Mouse (Mus musculus) heart, embryonic 14.5 days (tissue): ENCODE measurements at regions not wholly inside any gene's neighbourhood (a gene's known extent, or its start where the extent isn't known, plus 50 kb on each side); places are given as distances from the start of the nearest gene placed in this dataset.

Experiments used
- ATAC-seq: fragments of 200-750 bp; cut with Nextera tagmentation; 2 replicates; pipeline ENCODE4 v1.8.0; 2017; ENCODE audit warnings: low read depth, moderate TSS enrichment; ENCODE audit not compliant: insufficient number of reproducible peaks, insufficient read depth, low FRiP score
- H3K27ac ChIP-seq, 2 experiments: fragments of 200-500 bp in 1 of 2; fragments of 300-500 bp in 1 of 2; sonication (generic) in 1 of 2; replicated peaks in 1 of 2; 2 replicates each; pipeline ENCODE4 v1.5.1; 2012 to 2014; ENCODE audit warnings: low read depth in 2 of 2, low read length in 2 of 2, control low read depth in 1 of 2, mild to moderate bottlenecking in 1 of 2, mixed read lengths in 1 of 2; ENCODE audit not compliant: control insufficient read depth in 1 of 2, insufficient read depth in 1 of 2
- H3K27me3 ChIP-seq: fragments of 300-500 bp; sonication (generic); 2 replicates; pipeline ENCODE4 v1.6.1; 2014; ENCODE audit warnings: mild to moderate bottlenecking, low read length, control low read depth; ENCODE audit not compliant: control insufficient read depth, insufficient read depth
- H3K36me3 ChIP-seq: fragments of 300-500 bp; sonication (generic); 2 replicates; pipeline ENCODE4 v1.6.1; 2014; ENCODE audit warnings: mild to moderate bottlenecking, control low read depth, low read length, mixed read lengths; ENCODE audit not compliant: control insufficient read depth, insufficient read depth
- H3K4me1 ChIP-seq, 2 experiments: fragments of 200-500 bp in 1 of 2; fragments of 300-500 bp in 1 of 2; sonication (generic) in 1 of 2; 2 replicates each; pipeline ENCODE4 v1.6.1; 2012 to 2014; ENCODE audit warnings: low read length in 2 of 2, control low read depth in 1 of 2, mixed read lengths in 1 of 2; ENCODE audit not compliant: control insufficient read depth in 2 of 2, insufficient read depth in 2 of 2
- H3K4me2 ChIP-seq: fragments of 300-500 bp; sonication (generic); 2 replicates; pipeline ENCODE4 v1.6.1; 2014; ENCODE audit warnings: mild to moderate bottlenecking, low read length
- H3K4me3 ChIP-seq, 2 experiments: fragments of 200-500 bp in 1 of 2; fragments of 300-500 bp in 1 of 2; sonication (generic) in 1 of 2; 2 replicates each; pipeline ENCODE4 v1.5.1; 2012 to 2014; ENCODE audit warnings: low read length in 2 of 2, mild to moderate bottlenecking in 2 of 2, control low read depth in 1 of 2, low read depth in 1 of 2, moderate library complexity in 1 of 2; ENCODE audit not compliant: control insufficient read depth in 1 of 2, insufficient read depth in 1 of 2
- H3K9ac ChIP-seq: fragments of 300-500 bp; sonication (generic); 2 replicates; pipeline ENCODE4 v1.6.1; 2014; ENCODE audit warnings: mild to moderate bottlenecking, low read length
- H3K9me3 ChIP-seq: fragments of 300-500 bp; sonication (generic); 2 replicates; pipeline ENCODE4 v1.6.1; 2016; ENCODE audit warnings: low read length, control low read depth; ENCODE audit not compliant: control insufficient read depth
- WGBS: fragments of 180-500 bp; shearing (Covaris S2); extraction: QIAGEN DNeasy Blood & Tissue Kit; methylation state at CpG from one replicate; pipeline ENCODE4 v1.1.7; 2014; 5-methylcytosine and 5-hydroxymethylcytosine counted together

DNA sequence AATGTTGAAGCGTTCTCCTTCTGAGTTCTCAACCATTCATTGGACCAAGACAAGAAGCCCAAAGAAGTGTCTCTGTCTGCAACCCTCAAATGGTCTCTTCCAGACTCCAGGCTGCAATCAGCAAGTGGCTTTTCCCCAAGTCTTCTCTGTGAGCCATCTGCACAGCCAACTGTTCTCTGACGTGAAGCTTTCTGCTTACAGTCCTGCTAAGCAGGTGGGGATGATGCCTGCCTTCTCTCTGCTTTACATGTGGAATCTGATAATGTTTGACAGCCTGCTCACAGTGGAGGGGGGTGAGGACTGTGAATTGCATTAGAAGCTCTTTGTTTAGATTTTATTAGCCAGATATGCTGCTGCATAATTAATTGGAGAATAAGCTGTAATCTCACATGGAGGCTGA is 636.7 kb downstream of the Tmem114 start:
- WGBS: 67% methylated on average over 2 of the region's 2 CpGs
- H3K9me3 ChIP-seq: no peaks in the 10 kb centered on the region
- H3K4me3 ChIP-seq: no peak overlapping the region
- H3K36me3 ChIP-seq: no peaks in the 10 kb centered on the region
- H3K4me1 ChIP-seq: no peaks in the 10 kb centered on the region
- no peak for ATAC-seq
- no peak overlapping the region for H3K4me2 ChIP-seq
- no peak overlapping the region for H3K27ac ChIP-seq
- H3K27me3 ChIP-seq: no peaks in the 10 kb centered on the region
- H3K9ac ChIP-seq: no peak overlapping the region

DNA sequence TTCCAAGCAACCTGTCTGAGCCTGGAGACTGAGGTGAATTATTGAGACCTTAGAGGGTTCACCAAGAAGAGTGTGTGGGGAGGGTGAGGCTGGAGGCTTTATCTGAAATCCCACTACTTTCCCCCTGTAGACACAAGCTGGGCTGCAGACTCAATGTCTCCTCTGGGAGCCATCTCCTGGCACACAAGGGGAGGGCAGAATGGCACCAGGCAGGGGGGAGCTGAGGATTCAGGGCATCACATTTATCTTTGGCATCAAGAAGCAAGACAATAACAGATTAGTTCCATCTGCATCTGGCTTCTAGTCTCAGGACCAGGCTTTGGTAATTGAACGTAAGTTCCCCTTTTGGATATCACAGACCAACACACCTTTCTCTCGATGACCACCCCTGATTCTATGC is 643.4 kb downstream of the Tmem114 start:
- no peak overlapping the region for H3K4me3 ChIP-seq
- ATAC-seq: no peak
- H3K4me2 ChIP-seq: no peak overlapping the region
- no peaks in the 10 kb centered on the region for H3K36me3 ChIP-seq
- H3K4me1 ChIP-seq: no peaks in the 10 kb centered on the region
- 80% methylated on average over 2 of the region's 2 CpGs for WGBS
- no peak overlapping the region for H3K9ac ChIP-seq
- H3K9me3 ChIP-seq: no peaks in the 10 kb centered on the region
- no peaks in the 10 kb centered on the region for H3K27me3 ChIP-seq
- no peak overlapping the region for H3K27ac ChIP-seq

DNA sequence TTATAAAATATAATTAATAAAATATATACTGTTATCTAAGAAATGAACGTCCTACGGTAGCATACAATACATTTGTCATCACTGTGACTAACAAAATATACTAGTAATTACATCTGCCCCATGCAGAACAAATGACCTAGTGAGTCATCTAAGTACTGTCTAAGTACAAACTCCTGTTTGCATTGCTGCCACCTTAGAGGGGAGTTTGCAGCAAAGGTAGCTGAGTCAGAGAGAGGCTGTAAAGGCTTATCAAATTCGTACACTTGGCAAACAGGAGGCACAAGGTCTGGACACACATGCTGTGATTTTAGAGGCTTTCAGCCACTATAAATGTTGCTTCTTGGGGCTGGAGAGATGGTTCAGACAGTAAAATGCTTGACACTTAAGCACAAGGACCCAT is 649.3 kb downstream of the Tmem114 start:
- Histone ChIP-seq H3K9me3 (no peaks in the 10 kb centered on the region), H3K4me1 (no peaks in the 10 kb centered on the region), H3K27me3 (no peaks in the 10 kb centered on the region), H3K9ac (no peak overlapping the region), H3K27ac (no peak overlapping the region), H3K36me3 (no peaks in the 10 kb centered on the region), H3K4me2 (no peak overlapping the region), H3K4me3 (no peak overlapping the region)
- WGBS: 81% methylated on average over 3 of the region's 3 CpGs
- ATAC-seq: no peak

DNA sequence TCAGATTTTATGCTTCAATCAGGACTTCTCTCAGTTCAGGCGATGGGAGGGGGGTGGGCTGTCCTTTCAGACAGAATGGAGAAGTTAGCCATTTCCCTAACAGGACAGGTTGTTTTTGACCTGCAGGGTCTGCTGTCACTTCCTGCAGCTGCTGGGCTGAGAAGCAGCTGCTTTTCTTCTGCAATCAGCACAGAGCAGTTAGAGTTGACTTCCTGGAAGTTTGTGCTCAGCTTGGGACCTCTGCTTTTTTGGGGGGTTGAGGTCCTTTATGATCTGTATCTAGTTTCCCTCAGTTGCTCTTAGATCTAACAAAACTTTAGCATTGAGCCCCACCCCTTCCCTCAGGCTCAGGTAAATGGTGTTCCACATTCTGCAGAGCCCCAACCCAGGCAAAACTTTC is 656.5 kb downstream of the Tmem114 start:
- H3K9ac ChIP-seq: no peak overlapping the region
- no peak overlapping the region for H3K4me2 ChIP-seq
- H3K36me3 ChIP-seq: no peaks in the 10 kb centered on the region
- H3K27ac ChIP-seq: no peak overlapping the region
- no peak overlapping the region for H3K4me3 ChIP-seq
- 60% methylated on average over 1 of the region's 1 CpGs for WGBS
- no peaks in the 10 kb centered on the region for H3K9me3 ChIP-seq
- ATAC-seq: no peak
- H3K27me3 ChIP-seq: no peaks in the 10 kb centered on the region
- no peaks in the 10 kb centered on the region for H3K4me1 ChIP-seq

DNA sequence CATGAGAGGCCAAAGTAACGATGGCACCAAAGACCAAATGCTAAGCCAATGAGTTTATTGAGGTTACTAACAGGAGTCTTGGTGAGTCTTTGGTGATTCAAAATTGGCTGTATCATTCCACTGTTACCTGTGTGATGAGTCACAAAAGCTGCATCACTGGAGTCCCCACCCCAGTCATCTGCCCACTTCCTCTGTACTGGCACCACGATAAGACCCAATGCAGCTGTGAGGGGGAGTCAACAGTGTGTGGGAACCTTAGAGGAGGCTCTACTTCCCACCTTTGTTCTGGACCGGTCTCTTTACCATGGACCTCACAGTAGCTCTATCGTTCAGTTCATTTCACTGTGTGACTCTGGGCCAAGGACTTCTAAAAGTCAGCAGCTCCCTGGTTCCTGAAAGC is 657.2 kb downstream of the Tmem114 start:
- Histone ChIP-seq H3K9ac (no peak overlapping the region), H3K4me1 (no peaks in the 10 kb centered on the region), H3K9me3 (no peaks in the 10 kb centered on the region), H3K36me3 (no peaks in the 10 kb centered on the region), H3K4me3 (no peak overlapping the region), H3K4me2 (no peak overlapping the region), H3K27me3 (no peaks in the 10 kb centered on the region), H3K27ac (no peak overlapping the region)
- WGBS: 75% methylated on average over 4 of the region's 4 CpGs
- no peak for ATAC-seq

DNA sequence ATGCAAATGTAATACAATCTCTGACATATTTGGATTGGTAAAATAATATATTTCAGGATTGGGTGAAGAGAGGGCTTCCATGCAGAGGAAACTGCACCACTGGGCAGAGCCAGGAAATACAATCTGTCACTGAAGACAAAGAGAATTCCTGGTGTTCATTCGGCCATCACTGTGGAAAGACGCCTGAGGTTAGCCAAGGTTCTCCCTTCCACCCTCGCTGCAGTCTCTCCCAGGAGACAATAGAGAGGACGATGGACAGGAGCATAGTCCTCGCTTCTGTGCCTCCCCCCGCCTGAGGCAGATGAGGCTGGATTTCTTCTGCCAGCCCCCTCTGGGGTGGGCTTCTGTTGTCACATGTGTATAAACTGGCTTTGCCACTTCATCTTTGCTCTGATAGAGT is 660.6 kb downstream of the Tmem114 start:
- no peaks in the 10 kb centered on the region for H3K4me1 ChIP-seq
- no peak overlapping the region for H3K4me2 ChIP-seq
- H3K27ac ChIP-seq: no peak overlapping the region
- ATAC-seq: no peak
- no peak overlapping the region for H3K9ac ChIP-seq
- no peaks in the 10 kb centered on the region for H3K27me3 ChIP-seq
- WGBS: 61% methylated on average over 6 of the region's 6 CpGs
- no peak overlapping the region for H3K4me3 ChIP-seq
- H3K9me3 ChIP-seq: no peaks in the 10 kb centered on the region
- no peaks in the 10 kb centered on the region for H3K36me3 ChIP-seq

DNA sequence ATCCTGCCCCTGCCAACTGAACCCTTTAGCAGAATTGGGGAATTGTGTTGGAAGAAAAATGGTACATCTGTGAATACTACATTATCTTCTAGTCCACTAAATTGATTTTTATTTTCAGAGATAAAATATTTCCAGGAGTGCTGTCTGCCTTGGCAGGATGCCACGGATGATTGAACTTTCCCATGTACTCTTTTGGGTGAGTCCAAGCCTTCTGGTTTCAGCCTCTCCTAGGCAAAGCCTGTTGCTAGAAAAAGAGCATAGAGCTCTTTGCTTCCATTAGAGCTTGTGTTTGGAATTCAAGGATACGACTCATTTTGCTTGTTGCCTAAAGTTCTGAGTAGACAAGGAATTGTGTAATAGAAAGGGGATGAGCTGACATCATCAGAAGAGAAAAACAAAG is 696.8 kb downstream of the Tmem114 start:
- H3K9ac ChIP-seq: no peak overlapping the region
- H3K4me3 ChIP-seq: no peak overlapping the region
- H3K4me2 ChIP-seq: no peak overlapping the region
- no peaks in the 10 kb centered on the region for H3K27me3 ChIP-seq
- no peak for ATAC-seq
- 0 out of 2 replicates have a peak, but pooled peaks cover 2% of the 10 kb centered on the region for H3K9me3 ChIP-seq
- H3K4me1 ChIP-seq: no peaks in the 10 kb centered on the region
- H3K27ac ChIP-seq: no peak overlapping the region
- WGBS: 61% methylated on average over 2 of the region's 2 CpGs
- no peaks in the 10 kb centered on the region for H3K36me3 ChIP-seq

DNA sequence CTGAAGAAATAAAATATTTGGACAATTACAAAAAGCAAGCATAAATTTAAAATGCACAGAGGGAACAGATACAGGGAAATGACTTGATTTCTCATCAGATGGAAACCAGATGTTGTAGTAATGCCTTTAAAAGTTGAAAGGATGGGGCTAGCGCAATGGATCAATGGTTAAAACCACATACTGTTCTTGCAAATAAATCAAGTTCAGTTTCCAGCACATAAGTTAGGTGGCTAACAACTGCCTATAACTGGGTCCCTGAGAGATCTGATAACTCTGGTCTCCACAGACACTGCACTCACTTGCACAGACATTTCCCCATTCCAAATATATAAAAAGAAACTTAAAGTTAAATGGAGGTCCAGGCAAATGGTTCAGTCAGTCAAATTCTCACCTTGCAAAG is 699.7 kb downstream of the Tmem114 start:
- H3K4me1 ChIP-seq: no peaks in the 10 kb centered on the region
- no peak overlapping the region for H3K9ac ChIP-seq
- WGBS: 87% methylated on average over 1 of the region's 1 CpGs
- no peaks in the 10 kb centered on the region for H3K36me3 ChIP-seq
- H3K9me3 ChIP-seq: no peaks in the 10 kb centered on the region
- ATAC-seq: no peak
- no peak overlapping the region for H3K4me2 ChIP-seq
- H3K27ac ChIP-seq: no peak overlapping the region
- no peaks in the 10 kb centered on the region for H3K27me3 ChIP-seq
- H3K4me3 ChIP-seq: no peak overlapping the region
